Mouse (Mus musculus) lung, embryonic 14.5 days (tissue): ENCODE measurements at regions not wholly inside any gene's neighbourhood (a gene's known extent, or its start where the extent isn't known, plus 50 kb on each side); places are given as distances from the start of the nearest gene placed in this dataset. TPM values are rescaled to one million over a fixed set of nuclear protein-coding genes. Genes with fewer than 3 reads are reported as not detected.

Experiments used
- ATAC-seq: fragments of 200-750 bp; cut with Nextera tagmentation; 2 replicates; pipeline ENCODE4 v1.8.0; 2017; ENCODE audit warnings: mild to moderate bottlenecking, moderate TSS enrichment, moderate library complexity; ENCODE audit not compliant: insufficient read depth
- DNase-seq: peaks from one replicate; pipeline ENCODE4 v3.0.0-alpha.2; 2015
- H3K27ac ChIP-seq: fragments of 300-500 bp; sonication (generic); 2 replicates; pipeline ENCODE4 v1.5.1; 2014; ENCODE audit warnings: low read depth, mild to moderate bottlenecking, moderate library complexity
- H3K27me3 ChIP-seq: fragments of 300-500 bp; sonication (generic); 2 replicates; pipeline ENCODE4 v1.6.1; 2014; ENCODE audit warnings: low read length, control low read depth; ENCODE audit not compliant: insufficient read depth
- H3K36me3 ChIP-seq: fragments of 300-500 bp; sonication (generic); 2 replicates; pipeline ENCODE4 v1.6.1; 2014; ENCODE audit warnings: control low read depth; ENCODE audit not compliant: insufficient read depth
- H3K4me1 ChIP-seq: fragments of 300-500 bp; sonication (generic); 2 replicates; pipeline ENCODE4 v1.6.1; 2014; ENCODE audit warnings: antibody characterized with exemption, control low read depth; ENCODE audit not compliant: insufficient read depth
- H3K4me2 ChIP-seq: fragments of 300-500 bp; sonication (generic); 2 replicates; pipeline ENCODE4 v1.6.1; 2014; ENCODE audit warnings: mild to moderate bottlenecking
- H3K4me3 ChIP-seq: fragments of 300-500 bp; sonication (generic); 2 replicates; pipeline ENCODE4 v1.5.1; 2014; ENCODE audit warnings: low read depth, low read length
- H3K9ac ChIP-seq: fragments of 300-500 bp; sonication (generic); 2 replicates; pipeline ENCODE4 v1.6.1; 2014
- H3K9me3 ChIP-seq: fragments of 300-500 bp; sonication (generic); 2 replicates; pipeline ENCODE4 v1.6.1; 2016; ENCODE audit warnings: low read depth, low read length, control low read depth
- CTCF ChIP-seq: IDR thresholded peaks from 2 replicates; pipeline ENCODE4 v1.5.1; 2016; ENCODE audit warnings: antibody characterized with exemption, low read depth
- WGBS: fragments of 180-500 bp; shearing (Covaris S2); extraction: QIAGEN DNeasy Blood & Tissue Kit; methylation state at CpG from one replicate; pipeline ENCODE4 v1.1.7; 2014; 5-methylcytosine and 5-hydroxymethylcytosine counted together
- microRNA counts: library from miRNA; unstranded; fragments of <30 nt; microRNA quantifications from one replicate; lab custom pipeline; 2016
- microRNA-seq: library from miRNA; unstranded; fragments of <30 nt; microRNA quantifications from one replicate; pipeline ENCODE4, GENCODE M21; 2016; ENCODE audit warnings: borderline number of aligned reads

GRCm38 (mm10) chr7:61877311-61878065 is 468.9 kb upstream of the Ndn start:
- Histone ChIP-seq H3K27ac (no peak overlapping the region), H3K27me3 (no peaks in the 10 kb centered on the region), H3K36me3 (no peaks in the 10 kb centered on the region), H3K4me3 (no peak overlapping the region), H3K9me3 (no peaks in the 10 kb centered on the region), H3K9ac (no peak overlapping the region), H3K4me2 (no peak overlapping the region), H3K4me1 (no peaks in the 10 kb centered on the region)
- TF ChIP-seq CTCF = no peak
- 46% methylated on average over 2 of the region's 2 CpGs for WGBS
- DNase-seq (peak; percentile 4), ATAC-seq (no peak)

- Histone ChIP-seq H3K27ac (no peak overlapping the region), H3K4me2 (no peak overlapping the region), H3K9me3 (no peaks in the 10 kb centered on the region), H3K9ac (no peak overlapping the region), H3K27me3 (no peaks in the 10 kb centered on the region), H3K36me3 (no peaks in the 10 kb centered on the region), H3K4me3 (no peak overlapping the region), H3K4me1 (no peaks in the 10 kb centered on the region)
- no peak for DNase-seq
- no peak for ATAC-seq
- 51% methylated on average over 2 of the region's 2 CpGs for WGBS
- TF ChIP-seq CTCF = no peak
Observed at GRCm38 (mm10) chr7:61878095-61878494, 468.3 kb upstream of the Ndn start.

DNA sequence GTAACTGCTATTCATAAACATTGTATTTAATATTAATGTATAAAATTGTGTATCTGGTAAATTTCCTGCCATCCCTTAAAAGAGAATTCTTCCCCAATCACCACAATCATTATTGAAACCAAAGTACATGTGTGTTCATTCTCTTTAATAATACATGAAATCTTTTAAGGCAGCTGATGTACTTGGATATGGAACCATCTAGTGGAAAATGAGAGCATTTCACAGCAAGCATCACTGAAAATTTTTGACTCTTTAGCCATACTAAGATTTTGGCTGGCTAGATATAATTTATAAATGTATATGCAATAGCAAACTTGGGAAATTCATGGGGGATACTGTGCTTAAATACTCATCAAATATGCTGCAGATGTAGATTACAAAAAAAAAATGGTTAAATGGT is 467.8 kb upstream of the Ndn start:
- ATAC-seq (no peak), DNase-seq (no peak)
- Histone ChIP-seq H3K36me3 (no peaks in the 10 kb centered on the region), H3K27ac (no peak overlapping the region), H3K4me2 (no peak overlapping the region), H3K4me3 (no peak overlapping the region), H3K9me3 (no peaks in the 10 kb centered on the region), H3K4me1 (no peaks in the 10 kb centered on the region), H3K27me3 (no peaks in the 10 kb centered on the region), H3K9ac (no peak overlapping the region)
- TF ChIP-seq CTCF = peak; percentile 7; the same call in 1 of the 2 replicates

MicroRNAs encoded in the stretch of these regions (microRNA counts, 519-probe panel; counts per million panel counts)
- microRNA mmu-miR-344 (lab: Ali Mortazavi, UCI) = 30.5 counts per million

Small RNAs in the stretch of these regions (microRNA-seq; reads per million reads assigned to microRNA genes)
- gene Gm22466 = not detected
- not detected for gene Gm23490
- not detected for gene Gm23873
- not detected for gene Gm23917
- not detected for gene Gm23962
- gene Gm25533 = not detected
- gene Mir344 = not detected
- not detected for gene Mir344b
- gene Mir344c = not detected
- gene Mir344d-1 = not detected
- gene Mir344d-2 = not detected
- not detected for gene Mir344d-3
- gene Mir344e = 0.95 reads per million
- gene Mir344h-1 = not detected
- not detected for gene Mir344h-2
